Mouse (Mus musculus): ENCODE data around the gene Slc38a6.

- TF ChIP-seq CTCF (IDR thresholded peaks at IDR 0.05; ENCODE audit: borderline replicate concordance, insufficient read depth, low read length) (no peak), POLR2A (IDR thresholded peaks at IDR 0.05; ENCODE audit: low read depth, low read length) (no peak)
These were observed 21.2 kb downstream of the Slc38a6 start for GRCm38 (mm10) chr12:73307750-73308149.

Measured in embryonic fibroblast, embryonic 13.5 days (primary cell).